Comparison of ENCODE assay signal across 24 mouse cellular contexts in the genomic region with DNA sequence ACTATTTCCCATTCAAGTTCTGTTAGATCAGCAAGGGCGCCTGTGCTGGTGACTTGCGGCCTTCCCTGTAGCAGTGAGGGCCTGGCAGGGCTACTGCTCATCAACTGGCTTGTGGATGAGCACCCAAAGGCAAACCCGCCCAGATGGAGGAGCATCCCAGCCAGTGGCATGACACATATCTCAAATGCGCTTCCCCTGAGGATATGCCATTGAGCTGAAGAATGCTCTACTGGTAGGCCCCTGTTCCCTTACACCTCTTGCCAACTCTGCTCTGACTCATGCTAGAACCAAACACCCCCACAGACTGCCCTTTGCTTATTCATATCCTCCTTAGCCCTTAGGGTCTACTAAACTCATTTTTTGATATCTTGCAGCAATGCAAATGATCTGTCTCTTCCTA. TPM values are rescaled to one million over a fixed set of nuclear protein-coding genes. Genes with fewer than 3 reads are reported as not detected.
DNase-seq lines count a peak whose midpoint lies in the region; ATAC-seq and TF ChIP-seq lines count a peak whose summit lies in the region.
"Had no signal": no experiment of that assay in that cellular context is flagged by ENCODE, and none has a peak within 500 bp of the region (broad histone marks: within the 10 kb centered on the region; RNA-seq: fewer than 3 reads in every experiment).

No protein-coding gene starts in this region.

- DNase-seq in 3T3-L1 (ENCODE audit: low read depth, low spot score): peak; percentile 88
- DNase-seq in NIH3T3 (ENCODE audit: low read depth): peak; percentile 59
- DNase-seq in kidney, adult 8-10 months: no peak
- DNase-seq in urinary bladder, postnatal 36 days (ENCODE audit: low spot score in 2 of 2): no peak
- DNase-seq: adrenal gland, adult 8-10 months; adrenal gland, postnatal 14 days; adrenal gland, postnatal 36 days; cerebellum, adult 11 months; cerebellum, adult 18-20 months; cerebellum, adult 8-10 months; cerebellum, adult 9-11 months; cerebellum, postnatal 14 days; cerebellum, postnatal 36 days; embryo, embryonic 11 days had no signal

- no peaks in the 10 kb centered on the region for H3K4me1 ChIP-seq in intestine, postnatal 0 days (replicated peaks; ENCODE audit: control insufficient read depth, insufficient read depth, low read length)
- H3K4me1 ChIP-seq: embryonic facial prominence, embryonic 13.5 days; embryonic facial prominence, embryonic 15.5 days; forebrain, embryonic 12.5 days had no signal

- no peaks in the 10 kb centered on the region for H3K9me3 ChIP-seq in intestine, postnatal 0 days (ENCODE audit: control insufficient read depth)
- H3K9me3 ChIP-seq: embryonic facial prominence, embryonic 13.5 days; embryonic facial prominence, embryonic 15.5 days; forebrain, embryonic 10.5 days; forebrain, embryonic 12.5 days had no signal

- no peak overlapping the region for H3K9ac ChIP-seq in intestine, postnatal 0 days (ENCODE audit: low read depth, low read length)
- H3K9ac ChIP-seq: embryonic facial prominence, embryonic 13.5 days; embryonic facial prominence, embryonic 15.5 days; forebrain, embryonic 12.5 days had no signal

- H3K27ac ChIP-seq in intestine, postnatal 0 days (ENCODE audit: low read depth, low read length): no peak overlapping the region
- H3K27ac ChIP-seq: embryonic facial prominence, embryonic 13.5 days; embryonic facial prominence, embryonic 15.5 days; forebrain, embryonic 10.5 days; forebrain, embryonic 12.5 days had no signal

- H3K4me2 ChIP-seq in intestine, postnatal 0 days (replicated peaks; ENCODE audit: low read depth): no peak overlapping the region
- H3K4me2 ChIP-seq: embryonic facial prominence, embryonic 13.5 days; embryonic facial prominence, embryonic 15.5 days; forebrain, embryonic 12.5 days had no signal

- ATAC-seq in intestine, postnatal 0 days: no peak
- ATAC-seq: activated CD4-positive, CD25-positive, alpha-beta regulatory T cell, adult 4 months; forebrain, embryonic 14.5 days; forebrain, embryonic 16.5 days had no signal

- no peaks in the 10 kb centered on the region for H3K36me3 ChIP-seq in intestine, postnatal 0 days (ENCODE audit: control insufficient read depth, insufficient read depth)
- H3K36me3 ChIP-seq: embryonic facial prominence, embryonic 13.5 days; embryonic facial prominence, embryonic 15.5 days; forebrain, embryonic 10.5 days; forebrain, embryonic 12.5 days had no signal

- H3K27me3 ChIP-seq in intestine, postnatal 0 days (replicated peaks; ENCODE audit: control insufficient read depth, insufficient read depth, low read length): no peaks in the 10 kb centered on the region

- no peak overlapping the region for H3K4me3 ChIP-seq in intestine, postnatal 0 days (ENCODE audit: low read depth, low read length)
- H3K4me3 ChIP-seq: embryonic facial prominence, embryonic 13.5 days; embryonic facial prominence, embryonic 15.5 days; erythroblast, embryonic 14.5 days; forebrain, embryonic 10.5 days; forebrain, embryonic 12.5 days had no signal

- WGBS in intestine, postnatal 0 days: 92% methylated on average over 4 of the region's 4 CpGs

- TF ChIP-seq CTCF in intestine, postnatal 0 days (IDR thresholded peaks at IDR 0.05; ENCODE audit: low read depth): no peak

RNA-seq across cellular contexts. Expression of a gene that starts 57.4 kb away (rescaled TPM):
- polyA plus RNA-seq in intestine, postnatal 0 days (2015; fragmentation: Nextera tagmentation; extraction: Ambion mirVana): 6.0 TPM in 2 replicates
- polyA plus RNA-seq: activated CD4-positive, CD25-positive, alpha-beta regulatory T cell, adult 4 months; C2C12; erythroblast, embryonic 14.5 days had no signal

Comparison
In these comparisons a context has a peak if more than half of its experiments do, and no peak if none do; other contexts are left out.
1. DNase-seq: peak in 3T3-L1 (single experiment) and NIH3T3 (single experiment); none in kidney, adult 8-10 months (0 of 2) and urinary bladder, postnatal 36 days (0 of 2).